Mouse (Mus musculus) urinary bladder, postnatal 25 days (tissue): Measurements from ENCODE around the gene Spata31d1d.
"Not testable (repeated sequence)": the region's sequence is repeated elsewhere in the genome, so short reads cannot be mapped to it uniquely, and the experiment has no call there.

Experiments used
- DNase-seq: peaks from one replicate; pipeline ENCODE4 v3.0.0; 2022; ENCODE audit warnings: low spot score

Gene Spata31d1d

GRCm38 (mm10) chr13:59731652-59732051 is at the start of gene Spata31d1d:
Gene Spata31d1d (minus strand): TSS chr13:59731752.
- no peak for DNase-seq

- not testable (repeated sequence) for DNase-seq
Observed at GRCm38 (mm10) chr13:59779744-59780264, 48.3 kb upstream of the Spata31d1d start.

- no peak for DNase-seq
Observed at GRCm38 (mm10) chr13:59779213-59779612, 47.7 kb upstream of the Spata31d1d start.

- no peak for DNase-seq
Observed at GRCm38 (mm10) chr13:59775168-59775567, 43.6 kb upstream of the Spata31d1d start.

GRCm38 (mm10) chr13:59771257-59771656 is 39.7 kb upstream of the Spata31d1d start:
- DNase-seq: peak; percentile 47

GRCm38 (mm10) chr13:59770847-59771246 is 39.3 kb upstream of the Spata31d1d start:
- no peak for DNase-seq

- DNase-seq: peak; percentile 68
Observed at GRCm38 (mm10) chr13:59770164-59770562, 38.6 kb upstream of the Spata31d1d start.

GRCm38 (mm10) chr13:59769296-59770163 is 38.0 kb upstream of the Spata31d1d start, which contains the start of gene Isca1:
Gene Isca1 (minus strand): TSS chr13:59769810.
- peak; percentile 99 for DNase-seq

- no peak for DNase-seq
Observed at GRCm38 (mm10) chr13:59768531-59768930, 37.0 kb upstream of the Spata31d1d start.

GRCm38 (mm10) chr13:59766786-59767515 is 35.4 kb upstream of the Spata31d1d start:
- no peak for DNase-seq

- DNase-seq: no peak
Observed at GRCm38 (mm10) chr13:59762791-59763190, 31.2 kb upstream of the Spata31d1d start.

GRCm38 (mm10) chr13:59756906-59757305 is 25.4 kb upstream of the Spata31d1d start:
- no peak for DNase-seq

- no peak for DNase-seq
Observed at GRCm38 (mm10) chr13:59750310-59750709, 18.8 kb upstream of the Spata31d1d start.

- no peak for DNase-seq
Observed at GRCm38 (mm10) chr13:59746711-59747110, 15.2 kb upstream of the Spata31d1d start, which contains the start of gene 1700014D04Rik. Gene 1700014D04Rik (minus strand): TSS chr13:59746752.

GRCm38 (mm10) chr13:59746164-59746563 is 14.6 kb upstream of the Spata31d1d start:
- no peak for DNase-seq

GRCm38 (mm10) chr13:59745462-59745861 is 13.9 kb upstream of the Spata31d1d start:
- DNase-seq: no peak

- no peak for DNase-seq
Observed at GRCm38 (mm10) chr13:59741697-59742096, 10.1 kb upstream of the Spata31d1d start.

- no peak for DNase-seq
Observed at GRCm38 (mm10) chr13:59741096-59741495, 9.5 kb upstream of the Spata31d1d start.

GRCm38 (mm10) chr13:59739397-59739796 is 7.8 kb upstream of the Spata31d1d start:
- no peak for DNase-seq

GRCm38 (mm10) chr13:59738455-59738854 is 6.9 kb upstream of the Spata31d1d start:
- DNase-seq: no peak

- DNase-seq: no peak
Observed at GRCm38 (mm10) chr13:59735190-59735589, 3.6 kb upstream of the Spata31d1d start.

- not testable (repeated sequence) for DNase-seq
Observed at GRCm38 (mm10) chr13:59734347-59734746, 2.8 kb upstream of the Spata31d1d start.

GRCm38 (mm10) chr13:59733936-59734335 is 2.4 kb upstream of the Spata31d1d start:
- DNase-seq: no peak
